Mouse (Mus musculus) kidney, embryonic 14.5 days (tissue): ENCODE data around the gene Ppm1l. TPM values are rescaled to one million over a fixed set of nuclear protein-coding genes. Genes with fewer than 3 reads are reported as not detected.

Experiments
- ATAC-seq: fragments of 200-750 bp; cut with Nextera tagmentation; 2 replicates; pipeline ENCODE4 v1.8.0; 2017; ENCODE audit warnings: moderate number of reproducible peaks, mild to moderate bottlenecking, moderate TSS enrichment, moderate library complexity; ENCODE audit not compliant: low FRiP score, low TSS enrichment
- H3K27ac ChIP-seq: fragments of 300-500 bp; sonication (generic); 2 replicates; pipeline ENCODE4 v1.5.1; 2014; ENCODE audit warnings: low read depth, mild to moderate bottlenecking, low read length, moderate library complexity, mixed read lengths
- H3K27me3 ChIP-seq: fragments of 300-500 bp; sonication (generic); 2 replicates; pipeline ENCODE4 v1.6.1; 2014; ENCODE audit warnings: mild to moderate bottlenecking, low read length; ENCODE audit not compliant: control insufficient read depth, insufficient read depth
- H3K36me3 ChIP-seq: fragments of 300-500 bp; sonication (generic); 2 replicates; pipeline ENCODE4 v1.6.1; 2014; ENCODE audit warnings: low read length, mixed read lengths; ENCODE audit not compliant: control insufficient read depth, insufficient read depth
- H3K4me1 ChIP-seq: fragments of 300-500 bp; sonication (generic); 2 replicates; pipeline ENCODE4 v1.6.1; 2014; ENCODE audit warnings: low read length, mixed read lengths; ENCODE audit not compliant: control insufficient read depth, insufficient read depth
- H3K4me2 ChIP-seq: fragments of 300-500 bp; sonication (generic); replicated peaks from 2 replicates; pipeline ENCODE4 v1.6.1; 2014; ENCODE audit warnings: low read depth, mild to moderate bottlenecking, low read length
- H3K4me3 ChIP-seq: fragments of 300-500 bp; sonication (generic); 2 replicates; pipeline ENCODE4 v1.5.1; 2014; ENCODE audit warnings: mild to moderate bottlenecking, low read length
- H3K9ac ChIP-seq: fragments of 300-500 bp; sonication (generic); 2 replicates; pipeline ENCODE4 v1.6.1; 2014; ENCODE audit warnings: low read depth, mild to moderate bottlenecking, low read length, moderate library complexity
- H3K9me3 ChIP-seq: fragments of 300-500 bp; sonication (generic); 2 replicates; pipeline ENCODE4 v1.6.1; 2016; ENCODE audit warnings: low read length; ENCODE audit not compliant: control insufficient read depth
- WGBS: fragments of 180-500 bp; shearing (Covaris S2); extraction: QIAGEN DNeasy Blood & Tissue Kit; methylation state at CpG from one replicate; pipeline ENCODE4 v1.1.7; 2014; 5-methylcytosine and 5-hydroxymethylcytosine counted together
- polyA plus RNA-seq: library from polyadenylated mRNA; unstranded; fragments of >200 nt; fragmentation: Nextera tagmentation; extraction: Ambion mirVana; gene quantifications from 2 replicates; pipeline ENCODE4 v1.2.1, GENCODE M21; 2014

Gene Ppm1l
- polyA plus RNA-seq, 1 experiment from 2014 or later: 6.7 TPM

- Histone ChIP-seq H3K4me1 (no peaks in the 10 kb centered on the region), H3K27me3 (no peaks in the 10 kb centered on the region), H3K27ac (no peak overlapping the region), H3K4me2 (no peak overlapping the region), H3K9ac (no peak overlapping the region), H3K36me3 (no peaks in the 10 kb centered on the region), H3K4me3 (no peak overlapping the region), H3K9me3 (no peaks in the 10 kb centered on the region)
- ATAC-seq: no peak
- 79% methylated on average over 4 of the region's 4 CpGs for WGBS
These were observed 110.6 kb downstream of the Ppm1l start for GRCm38 (mm10) chr3:69427259-69427658.

GRCm38 (mm10) chr3:69428221-69428620 lies 111.6 kb downstream of the Ppm1l start:
- Histone ChIP-seq H3K27me3 (no peaks in the 10 kb centered on the region), H3K4me2 (no peak overlapping the region), H3K36me3 (no peaks in the 10 kb centered on the region), H3K4me1 (no peaks in the 10 kb centered on the region), H3K9me3 (no peaks in the 10 kb centered on the region), H3K27ac (no peak overlapping the region), H3K4me3 (no peak overlapping the region), H3K9ac (no peak overlapping the region)
- 76% methylated on average over 3 of the region's 3 CpGs for WGBS
- no peak for ATAC-seq

GRCm38 (mm10) chr3:69429319-69429718 lies 112.7 kb downstream of the Ppm1l start:
- no peak overlapping the region for H3K27ac ChIP-seq
- no peaks in the 10 kb centered on the region for H3K36me3 ChIP-seq
- no peak overlapping the region for H3K4me3 ChIP-seq
- no peak for ATAC-seq
- 95% methylated on average over 5 of the region's 5 CpGs for WGBS
- no peak overlapping the region for H3K9ac ChIP-seq
- no peaks in the 10 kb centered on the region for H3K9me3 ChIP-seq
- H3K4me1 ChIP-seq: no peaks in the 10 kb centered on the region
- no peak overlapping the region for H3K4me2 ChIP-seq
- no peaks in the 10 kb centered on the region for H3K27me3 ChIP-seq

- 83% methylated on average over 10 of the region's 10 CpGs for WGBS
- ATAC-seq: no peak
- H3K27ac ChIP-seq: no peak overlapping the region
- H3K4me2 ChIP-seq: no peak overlapping the region
- H3K27me3 ChIP-seq: no peaks in the 10 kb centered on the region
- H3K9ac ChIP-seq: no peak overlapping the region
- H3K4me3 ChIP-seq: no peak overlapping the region
- H3K36me3 ChIP-seq: no peaks in the 10 kb centered on the region
- no peaks in the 10 kb centered on the region for H3K9me3 ChIP-seq
- H3K4me1 ChIP-seq: no peaks in the 10 kb centered on the region
These were observed 116.9 kb downstream of the Ppm1l start for GRCm38 (mm10) chr3:69433580-69433979.

- Histone ChIP-seq H3K4me3 (no peak overlapping the region), H3K27ac (no peak overlapping the region), H3K27me3 (no peaks in the 10 kb centered on the region), H3K36me3 (no peaks in the 10 kb centered on the region), H3K9me3 (no peaks in the 10 kb centered on the region), H3K9ac (no peak overlapping the region), H3K4me2 (no peak overlapping the region), H3K4me1 (no peaks in the 10 kb centered on the region)
- ATAC-seq: no peak
- WGBS: 78% methylated on average over 12 of the region's 12 CpGs
These were observed 122.3 kb downstream of the Ppm1l start for GRCm38 (mm10) chr3:69438773-69439514.

- H3K9ac ChIP-seq: no peak overlapping the region
- H3K4me2 ChIP-seq: no peak overlapping the region
- 77% methylated on average over 5 of the region's 5 CpGs for WGBS
- H3K4me3 ChIP-seq: no peak overlapping the region
- H3K27ac ChIP-seq: no peak overlapping the region
- ATAC-seq: no peak
- no peaks in the 10 kb centered on the region for H3K9me3 ChIP-seq
- H3K36me3 ChIP-seq: no peaks in the 10 kb centered on the region
- H3K4me1 ChIP-seq: no peaks in the 10 kb centered on the region
- no peaks in the 10 kb centered on the region for H3K27me3 ChIP-seq
These were observed 124.1 kb downstream of the Ppm1l start for GRCm38 (mm10) chr3:69440761-69441160.

- Histone ChIP-seq H3K4me3 (no peak overlapping the region), H3K27me3 (no peaks in the 10 kb centered on the region), H3K36me3 (no peaks in the 10 kb centered on the region), H3K9me3 (no peaks in the 10 kb centered on the region), H3K9ac (no peak overlapping the region), H3K27ac (no peak overlapping the region), H3K4me1 (no peaks in the 10 kb centered on the region), H3K4me2 (no peak overlapping the region)
- 79% methylated on average over 5 of the region's 5 CpGs for WGBS
- no peak for ATAC-seq
These were observed 130.3 kb downstream of the Ppm1l start for GRCm38 (mm10) chr3:69446989-69447388.

- no peak for ATAC-seq
- Histone ChIP-seq H3K27me3 (no peaks in the 10 kb centered on the region), H3K36me3 (no peaks in the 10 kb centered on the region), H3K9ac (no peak overlapping the region), H3K4me3 (no peak overlapping the region), H3K27ac (no peak overlapping the region), H3K9me3 (no peaks in the 10 kb centered on the region), H3K4me1 (no peaks in the 10 kb centered on the region), H3K4me2 (no peak overlapping the region)
- WGBS: 90% methylated on average over 3 of the region's 3 CpGs
These were observed 132.4 kb downstream of the Ppm1l start for GRCm38 (mm10) chr3:69449041-69449440.

GRCm38 (mm10) chr3:69454330-69454729 lies 137.7 kb downstream of the Ppm1l start:
- Histone ChIP-seq H3K4me2 (no peak overlapping the region), H3K9ac (no peak overlapping the region), H3K27me3 (no peaks in the 10 kb centered on the region), H3K4me3 (no peak overlapping the region), H3K9me3 (no peaks in the 10 kb centered on the region), H3K4me1 (no peaks in the 10 kb centered on the region), H3K27ac (no peak overlapping the region), H3K36me3 (no peaks in the 10 kb centered on the region)
- WGBS: 73% methylated on average over 3 of the region's 3 CpGs
- ATAC-seq: no peak
